Comparison of ENCODE assay signal across 17 mouse cellular contexts in genomic region chr2:144240095-144240899, GRCm38 (mm10). TPM values are rescaled to one million over a fixed set of nuclear protein-coding genes. Genes with fewer than 3 reads are reported as not detected.
A peak's percentile ranks its signal among the peaks of the same experiment; 100 is the strongest.
DNase-seq lines count a peak whose midpoint lies in the region; ATAC-seq and TF ChIP-seq lines count a peak whose summit lies in the region.
"Had no signal": no experiment of that assay in that cellular context is flagged by ENCODE, and none has a peak within 500 bp of the region (broad histone marks: within the 10 kb centered on the region; RNA-seq: fewer than 3 reads in every experiment).

No protein-coding gene starts in this region.

- H3K4me3 ChIP-seq in embryonic facial prominence, embryonic 11.5 days (ENCODE audit: low read depth, low read length), result no peak overlapping the region
- no peak overlapping the region for H3K4me3 ChIP-seq in embryonic facial prominence, embryonic 10.5 days
- H3K4me3 ChIP-seq in limb, embryonic 12.5 days (replicated peaks), result no peak overlapping the region
- H3K4me3 ChIP-seq in limb, embryonic 10.5 days, result no peak overlapping the region
- H3K4me3 ChIP-seq in bone marrow, adult 2 months (replicated peaks; ENCODE audit: control insufficient read depth, low read depth, low read length), result no peak overlapping the region
- no peak overlapping the region for H3K4me3 ChIP-seq in limb, embryonic 14.5 days (replicated peaks; ENCODE audit: low read length)
- H3K4me3 ChIP-seq: forebrain, embryonic 13.5 days; heart, embryonic 13.5 days; kidney, embryonic 15.5 days; layer of hippocampus, adult 2 months; left cerebral cortex, adult 2 months; liver, embryonic 13.5 days had no signal

- H3K4me2 ChIP-seq in embryonic facial prominence, embryonic 11.5 days (ENCODE audit: low read depth, low read length), result no peak overlapping the region
- H3K4me2 ChIP-seq in limb, embryonic 12.5 days, result no peak overlapping the region
- H3K4me2 ChIP-seq in limb, embryonic 14.5 days (replicated peaks; ENCODE audit: low read depth, low read length, severe bottlenecking), result no peak overlapping the region
- H3K4me2 ChIP-seq: forebrain, embryonic 13.5 days; heart, embryonic 13.5 days; kidney, embryonic 15.5 days; liver, embryonic 13.5 days had no signal

- TF ChIP-seq POLR2A in bone marrow, adult 2 months (IDR thresholded peaks at IDR 0.05; ENCODE audit: borderline replicate concordance, control insufficient read depth, low read depth, low read length), result no peak
- no peak for TF ChIP-seq POLR2A in limb, embryonic 14.5 days (IDR thresholded peaks at IDR 0.05; ENCODE audit: borderline replicate concordance, extremely low read depth, insufficient read depth, insufficient read length)

- TF ChIP-seq CTCF in bone marrow, adult 2 months (IDR thresholded peaks at IDR 0.05; ENCODE audit: control insufficient read depth, insufficient read depth, low read length), result no peak

- H3K9ac ChIP-seq in embryonic facial prominence, embryonic 11.5 days (replicated peaks; ENCODE audit: low read length), result no peak overlapping the region
- no peak overlapping the region for H3K9ac ChIP-seq in limb, embryonic 12.5 days (replicated peaks)
- no peak overlapping the region for H3K9ac ChIP-seq in limb, embryonic 14.5 days (ENCODE audit: low read depth, low read length, severe bottlenecking)
- H3K9ac ChIP-seq: forebrain, embryonic 13.5 days; heart, embryonic 13.5 days; kidney, embryonic 15.5 days; liver, embryonic 13.5 days had no signal

- DNase-seq in embryonic facial prominence, embryonic 11.5 days (ENCODE audit: low spot score), result peak; percentile 69
- DNase-seq in embryonic facial prominence, embryonic 10.5 days (ENCODE audit: low spot score), result no peak
- no peak for DNase-seq in limb, embryonic 10.5 days (ENCODE audit: low spot score)
- DNase-seq in limb, embryonic 14.5 days (ENCODE audit: low spot score), result peak; percentile 77
- no peak for DNase-seq in kidney, postnatal 25 days
- DNase-seq in right cerebral cortex, postnatal 10 days (ENCODE audit: low spot score in 2 of 2), result no peak
- DNase-seq: adrenal gland, adult 2 months; cerebellum, adult 8-10 months; liver, embryonic 13.5 days had no signal

- no peaks in the 10 kb centered on the region for H3K9me3 ChIP-seq in embryonic facial prominence, embryonic 11.5 days (replicated peaks; ENCODE audit: control insufficient read depth, low read length)
- no peaks in the 10 kb centered on the region for H3K9me3 ChIP-seq in embryonic facial prominence, embryonic 10.5 days
- H3K9me3 ChIP-seq in limb, embryonic 12.5 days, result no peaks in the 10 kb centered on the region
- no peaks in the 10 kb centered on the region for H3K9me3 ChIP-seq in limb, embryonic 10.5 days (replicated peaks)
- H3K9me3 ChIP-seq in limb, embryonic 14.5 days (ENCODE audit: control insufficient read depth, low read length), result no peaks in the 10 kb centered on the region
- H3K9me3 ChIP-seq: forebrain, embryonic 13.5 days; heart, embryonic 13.5 days; kidney, embryonic 15.5 days; liver, embryonic 13.5 days had no signal

- peak; percentile 40; the same call in 1 of the 2 replicates for ATAC-seq in embryonic facial prominence, embryonic 11.5 days (replicated peaks; ENCODE audit: insufficient number of reproducible peaks, low FRiP score, low TSS enrichment, low read depth)
- no peak for ATAC-seq in limb, embryonic 12.5 days (ENCODE audit: insufficient number of reproducible peaks, insufficient read depth, low FRiP score, low TSS enrichment, low read depth)
- peak; percentile 78 for ATAC-seq in limb, embryonic 14.5 days (ENCODE audit: low FRiP score, low read depth)
- ATAC-seq: forebrain, embryonic 13.5 days; hindbrain, embryonic 16.5 days had no signal

- H3K36me3 ChIP-seq in embryonic facial prominence, embryonic 11.5 days (replicated peaks; ENCODE audit: control insufficient read depth, insufficient read depth, low read depth, low read length), result no peaks in the 10 kb centered on the region
- H3K36me3 ChIP-seq in embryonic facial prominence, embryonic 10.5 days (replicated peaks), result no peaks in the 10 kb centered on the region
- H3K36me3 ChIP-seq in limb, embryonic 12.5 days, result no peaks in the 10 kb centered on the region
- no peaks in the 10 kb centered on the region for H3K36me3 ChIP-seq in limb, embryonic 10.5 days
- no peaks in the 10 kb centered on the region for H3K36me3 ChIP-seq in limb, embryonic 14.5 days (ENCODE audit: control insufficient read depth, insufficient read depth, low read length)
- H3K36me3 ChIP-seq: heart, embryonic 13.5 days; kidney, embryonic 15.5 days; liver, embryonic 13.5 days had no signal

- H3K27me3 ChIP-seq in embryonic facial prominence, embryonic 11.5 days (ENCODE audit: control insufficient read depth, insufficient read depth, low read length), result no peaks in the 10 kb centered on the region
- no peaks in the 10 kb centered on the region for H3K27me3 ChIP-seq in embryonic facial prominence, embryonic 10.5 days (replicated peaks; ENCODE audit: low read depth, poor library complexity, severe bottlenecking)
- H3K27me3 ChIP-seq in limb, embryonic 12.5 days, result no peaks in the 10 kb centered on the region
- H3K27me3 ChIP-seq in limb, embryonic 10.5 days (ENCODE audit: low read depth, poor library complexity, severe bottlenecking), result no peaks in the 10 kb centered on the region
- H3K27me3 ChIP-seq in limb, embryonic 14.5 days (ENCODE audit: control insufficient read depth, insufficient read depth, low read length), result no peaks in the 10 kb centered on the region
- H3K27me3 ChIP-seq: forebrain, embryonic 13.5 days; heart, embryonic 13.5 days; kidney, embryonic 15.5 days; liver, embryonic 13.5 days had no signal

- H3K4me1 ChIP-seq in embryonic facial prominence, embryonic 11.5 days (ENCODE audit: control insufficient read depth, insufficient read depth, low read length), result no peaks in the 10 kb centered on the region
- peaks cover 28% of the 10 kb centered on the region for H3K4me1 ChIP-seq in embryonic facial prominence, embryonic 10.5 days
- H3K4me1 ChIP-seq in limb, embryonic 12.5 days (replicated peaks), result peaks cover 35% of the 10 kb centered on the region
- peaks cover 25% of the 10 kb centered on the region for H3K4me1 ChIP-seq in limb, embryonic 10.5 days
- H3K4me1 ChIP-seq in bone marrow, adult 2 months (ENCODE audit: control insufficient read depth, insufficient read depth, low read length), result peaks cover 7% of the 10 kb centered on the region
- peaks cover 31% of the 10 kb centered on the region for H3K4me1 ChIP-seq in limb, embryonic 14.5 days (ENCODE audit: control insufficient read depth, insufficient read depth, low read length)
- H3K4me1 ChIP-seq: forebrain, embryonic 13.5 days had no signal

- H3K27ac ChIP-seq in embryonic facial prominence, embryonic 11.5 days (replicated peaks; ENCODE audit: low read depth, low read length), result no peak overlapping the region
- no peak overlapping the region; the same call in 1 of the 2 replicates for H3K27ac ChIP-seq in embryonic facial prominence, embryonic 10.5 days (replicated peaks)
- H3K27ac ChIP-seq in limb, embryonic 12.5 days, result peak overlapping the region; percentile 45; the same call in 1 of the 2 replicates
- no peak overlapping the region for H3K27ac ChIP-seq in limb, embryonic 10.5 days
- 0 out of 2 replicates have a peak overlapping the region, but pooled peaks have one; percentile 0 for H3K27ac ChIP-seq in bone marrow, adult 2 months (ENCODE audit: control insufficient read depth, insufficient read depth, low read depth, low read length, poor library complexity)
- H3K27ac ChIP-seq in limb, embryonic 14.5 days (replicated peaks; ENCODE audit: low read depth, low read length), result 0 out of 2 replicates have a peak overlapping the region, but pooled peaks have one; percentile 43
- H3K27ac ChIP-seq: forebrain, embryonic 13.5 days; heart, embryonic 13.5 days; kidney, embryonic 15.5 days; layer of hippocampus, adult 2 months; left cerebral cortex, adult 2 months; liver, embryonic 13.5 days had no signal

- WGBS in embryonic facial prominence, embryonic 11.5 days, result 84% methylated on average over 3 of the region's 3 CpGs
- WGBS in embryonic facial prominence, embryonic 10.5 days, result 94% methylated on average over 3 of the region's 3 CpGs
- WGBS in limb, embryonic 12.5 days, result 74% methylated on average over 3 of the region's 3 CpGs
- WGBS in limb, embryonic 10.5 days, result 90% methylated on average over 3 of the region's 3 CpGs
- 65% methylated on average over 3 of the region's 3 CpGs for WGBS in bone marrow, adult 2 months
- WGBS in limb, embryonic 14.5 days, result 58% methylated on average over 3 of the region's 3 CpGs

RNA-seq across cellular contexts. Expression of gene Mgme1, which starts 30.2 kb away (rescaled TPM):
- 19.4 and 20.1 TPM in 2 replicates for polyA plus RNA-seq in embryonic facial prominence, embryonic 11.5 days (2014; fragmentation: Nextera tagmentation; extraction: Ambion mirVana)
- polyA plus RNA-seq in embryonic facial prominence, embryonic 10.5 days (2016; fragmentation: Nextera tagmentation; extraction: Ambion mirVana), result 23.2 and 25.1 TPM in 2 replicates
- polyA plus RNA-seq in limb, embryonic 12.5 days (2016; fragmentation: Nextera tagmentation; extraction: Ambion mirVana), result 20.3 and 21.7 TPM in 2 replicates
- polyA plus RNA-seq in limb, embryonic 10.5 days (2016; fragmentation: Nextera tagmentation; extraction: Ambion mirVana), result 25.6 and 25.7 TPM in 2 replicates
- polyA plus RNA-seq in bone marrow, adult 2 months (2011; ENCODE audit: insufficient read depth, insufficient read length, low replicate concordance, missing spikeins), result 3.1 and 5.5 TPM in 2 replicates
- 10.2 and 11.4 TPM in 2 replicates for polyA plus RNA-seq in limb, embryonic 14.5 days (2012; rRNA removed)
- polyA plus RNA-seq in limb, embryonic 14.5 days (2014; fragmentation: Nextera tagmentation; extraction: Ambion mirVana), result 15.2 and 17.2 TPM in 2 replicates

RNA-seq across cellular contexts. Expression of gene Snx5, which starts 30.4 kb away (rescaled TPM):
- polyA plus RNA-seq in embryonic facial prominence, embryonic 11.5 days (2014; fragmentation: Nextera tagmentation; extraction: Ambion mirVana), result 145 and 148 TPM in 2 replicates
- polyA plus RNA-seq in embryonic facial prominence, embryonic 10.5 days (2016; fragmentation: Nextera tagmentation; extraction: Ambion mirVana), result 128 and 138 TPM in 2 replicates
- 139 and 145 TPM in 2 replicates for polyA plus RNA-seq in limb, embryonic 12.5 days (2016; fragmentation: Nextera tagmentation; extraction: Ambion mirVana)
- polyA plus RNA-seq in limb, embryonic 10.5 days (2016; fragmentation: Nextera tagmentation; extraction: Ambion mirVana), result 140 and 144 TPM in 2 replicates
- 185 and 274 TPM in 2 replicates for polyA plus RNA-seq in bone marrow, adult 2 months (2011; ENCODE audit: insufficient read depth, insufficient read length, low replicate concordance, missing spikeins)
- 133 and 153 TPM in 2 replicates for polyA plus RNA-seq in limb, embryonic 14.5 days (2012; rRNA removed)
- polyA plus RNA-seq in limb, embryonic 14.5 days (2014; fragmentation: Nextera tagmentation; extraction: Ambion mirVana), result 129 and 130 TPM in 2 replicates

Comparison
In these comparisons a context has a peak if more than half of its experiments do, and no peak if none do; other contexts are left out.
1. DNase-seq: peak in embryonic facial prominence, embryonic 11.5 days (single experiment) and limb, embryonic 14.5 days (single experiment); none in embryonic facial prominence, embryonic 10.5 days (single experiment), limb, embryonic 10.5 days (single experiment), kidney, postnatal 25 days (0 of 2) and right cerebral cortex, postnatal 10 days (0 of 2).
2. H3K27ac ChIP-seq: peak in limb, embryonic 12.5 days (single experiment), bone marrow, adult 2 months (single experiment) and limb, embryonic 14.5 days (single experiment); none in embryonic facial prominence, embryonic 11.5 days (single experiment), embryonic facial prominence, embryonic 10.5 days (single experiment) and limb, embryonic 10.5 days (single experiment).